Mouse (Mus musculus): ENCODE data around the gene Trpc4ap. TPM values are rescaled to one million over a fixed set of nuclear protein-coding genes. Genes with fewer than 3 reads are reported as not detected.

The Trpc4ap gene
- polyA plus RNA-seq, 1 experiment from 2014 or later = 66.5 TPM

DNA sequence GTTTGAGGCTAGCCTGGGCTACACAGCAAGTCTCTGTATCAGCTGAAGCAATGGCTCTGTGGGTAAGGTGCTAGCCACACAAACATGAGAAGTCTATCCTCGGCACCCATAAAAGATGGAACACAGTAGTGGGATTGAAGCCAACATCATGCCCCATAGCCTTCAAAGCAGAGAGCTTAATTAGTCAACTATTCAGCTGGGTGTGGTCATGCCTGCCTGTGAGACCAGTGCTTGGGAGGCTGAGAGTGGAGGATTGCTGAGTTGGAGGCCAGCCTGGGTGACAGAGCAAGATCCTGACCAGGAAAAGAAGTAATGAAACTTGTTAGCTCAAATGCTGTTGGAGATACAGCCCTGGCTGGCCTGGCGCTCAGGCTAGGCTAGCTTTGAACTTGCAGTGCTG, 101.3 kb downstream of the Trpc4ap start:
- TF ChIP-seq EP300 (optimal IDR thresholded peaks at IDR 0.05) (no peak), CTCF (IDR thresholded peaks at IDR 0.05; ENCODE audit: low read depth) (no peak)
- H3K4me2 ChIP-seq (replicated peaks; ENCODE audit: low read depth) = no peak overlapping the region
- no peaks in the 10 kb centered on the region for H3K36me3 ChIP-seq (ENCODE audit: control insufficient read depth, insufficient read depth, low read length)
- peak; percentile 56 for ATAC-seq (ENCODE audit: low FRiP score, low TSS enrichment)
- no peaks in the 10 kb centered on the region for H3K9me3 ChIP-seq (ENCODE audit: control insufficient read depth, low read length)
- no peak overlapping the region for H3K4me3 ChIP-seq (ENCODE audit: low read depth, low read length)
- peak overlapping the region; percentile 49; the same call in 1 of the 2 replicates for H3K27ac ChIP-seq (replicated peaks)
- H3K4me1 ChIP-seq (replicated peaks; ENCODE audit: control insufficient read depth, insufficient read depth) = no peaks in the 10 kb centered on the region
- 77% methylated on average over 2 of the region's 2 CpGs for WGBS
- no peaks in the 10 kb centered on the region for H3K27me3 ChIP-seq (ENCODE audit: control insufficient read depth, insufficient read depth, low read length)
- DNase-seq (ENCODE audit: low spot score) = no peak
- no peak overlapping the region for H3K9ac ChIP-seq (ENCODE audit: low read length)

DNA sequence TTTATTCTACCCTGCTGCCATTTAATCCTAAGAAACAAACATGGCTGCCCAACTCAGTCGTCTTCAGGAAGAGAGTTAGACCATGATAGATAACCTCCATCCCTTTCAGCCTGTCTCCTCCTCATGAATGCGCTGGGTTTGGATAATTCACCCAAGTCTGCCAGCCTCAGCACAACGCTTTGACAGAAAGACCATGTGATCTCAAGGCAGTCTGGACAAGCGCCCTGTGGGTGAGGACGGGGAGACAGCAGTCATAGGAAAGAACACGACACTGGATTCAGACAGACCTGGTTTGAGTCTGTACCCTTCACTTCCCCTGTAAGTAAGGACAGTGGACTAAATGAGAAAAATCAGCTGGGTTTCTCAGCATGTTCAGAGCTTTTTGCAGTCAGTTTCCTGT, 102.7 kb downstream of the Trpc4ap start:
- H3K27me3 ChIP-seq (ENCODE audit: control insufficient read depth, insufficient read depth, low read length) = no peaks in the 10 kb centered on the region
- no peaks in the 10 kb centered on the region for H3K9me3 ChIP-seq (ENCODE audit: control insufficient read depth, low read length)
- H3K36me3 ChIP-seq (ENCODE audit: control insufficient read depth, insufficient read depth, low read length) = no peaks in the 10 kb centered on the region
- no peak overlapping the region for H3K4me2 ChIP-seq (replicated peaks; ENCODE audit: low read depth)
- ATAC-seq (ENCODE audit: low FRiP score, low TSS enrichment) (no peak), DNase-seq (ENCODE audit: low spot score) (no peak)
- H3K4me3 ChIP-seq (ENCODE audit: low read depth, low read length) = no peak overlapping the region
- H3K9ac ChIP-seq (ENCODE audit: low read length) = no peak overlapping the region
- TF ChIP-seq EP300 (optimal IDR thresholded peaks at IDR 0.05) (no peak), CTCF (IDR thresholded peaks at IDR 0.05; ENCODE audit: low read depth) (no peak)
- H3K27ac ChIP-seq (replicated peaks) = peak overlapping the region; percentile 49
- H3K4me1 ChIP-seq (replicated peaks; ENCODE audit: control insufficient read depth, insufficient read depth) = no peaks in the 10 kb centered on the region
- WGBS = 71% methylated on average over 6 of the region's 6 CpGs

DNA sequence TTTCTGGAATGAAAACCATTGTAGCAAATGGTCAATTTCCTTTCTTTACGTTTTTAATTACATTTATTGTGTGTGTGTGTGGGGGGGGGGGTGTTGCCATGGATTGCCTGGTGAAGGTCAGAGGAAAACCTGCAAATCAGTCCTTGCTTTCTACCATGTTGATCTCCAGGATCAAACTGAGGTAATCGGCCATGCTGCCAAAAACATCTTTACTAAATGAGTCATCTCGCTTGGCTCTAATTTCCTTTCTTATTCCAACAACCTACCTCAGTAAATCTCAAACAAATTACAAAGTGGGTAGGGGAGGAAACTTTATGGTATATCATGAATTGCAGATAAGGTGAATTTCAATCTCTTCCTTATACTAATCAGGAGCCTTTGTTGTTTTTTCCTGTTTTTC, 104.0 kb downstream of the Trpc4ap start:
- Histone ChIP-seq H3K27ac (replicated peaks) (no peak overlapping the region), H3K4me1 (replicated peaks; ENCODE audit: control insufficient read depth, insufficient read depth) (no peaks in the 10 kb centered on the region), H3K36me3 (ENCODE audit: control insufficient read depth, insufficient read depth, low read length) (no peaks in the 10 kb centered on the region), H3K9me3 (ENCODE audit: control insufficient read depth, low read length) (no peaks in the 10 kb centered on the region), H3K9ac (ENCODE audit: low read length) (no peak overlapping the region), H3K4me3 (ENCODE audit: low read depth, low read length) (no peak overlapping the region), H3K4me2 (replicated peaks; ENCODE audit: low read depth) (no peak overlapping the region), H3K27me3 (ENCODE audit: control insufficient read depth, insufficient read depth, low read length) (no peaks in the 10 kb centered on the region)
- DNase-seq (ENCODE audit: low spot score) = no peak
- TF ChIP-seq EP300 (optimal IDR thresholded peaks at IDR 0.05) (no peak), CTCF (IDR thresholded peaks at IDR 0.05; ENCODE audit: low read depth) (no peak)
- WGBS = 49% methylated on average over 3 of the region's 3 CpGs
- ATAC-seq (ENCODE audit: low FRiP score, low TSS enrichment) = no peak

DNA sequence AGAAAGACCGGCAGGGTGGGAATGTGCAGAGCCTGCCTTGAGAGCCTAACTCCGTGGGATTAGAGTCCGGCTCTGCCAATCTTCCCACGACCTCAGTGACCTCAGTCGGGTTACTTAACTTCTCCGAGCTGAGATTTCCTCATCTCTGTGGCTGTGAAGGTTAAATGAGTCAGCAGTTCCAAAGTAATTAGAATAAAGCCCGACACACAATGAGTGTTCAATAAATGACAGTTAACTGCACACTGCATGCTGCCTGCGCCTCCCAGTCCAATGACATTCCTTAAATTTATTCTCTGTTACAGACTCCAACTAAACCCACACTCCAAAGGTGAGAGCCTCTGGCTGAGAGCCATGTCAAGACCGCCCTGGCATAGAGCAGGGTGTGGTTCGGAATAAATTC, 106.7 kb downstream of the Trpc4ap start:
- Histone ChIP-seq H3K9ac (ENCODE audit: low read length) (no peak overlapping the region), H3K36me3 (ENCODE audit: control insufficient read depth, insufficient read depth, low read length) (no peaks in the 10 kb centered on the region), H3K27me3 (ENCODE audit: control insufficient read depth, insufficient read depth, low read length) (no peaks in the 10 kb centered on the region), H3K9me3 (ENCODE audit: control insufficient read depth, low read length) (no peaks in the 10 kb centered on the region), H3K27ac (replicated peaks) (no peak overlapping the region; the same call in 1 of the 2 replicates), H3K4me3 (ENCODE audit: low read depth, low read length) (no peak overlapping the region), H3K4me2 (replicated peaks; ENCODE audit: low read depth) (no peak overlapping the region), H3K4me1 (replicated peaks; ENCODE audit: control insufficient read depth, insufficient read depth) (no peaks in the 10 kb centered on the region)
- WGBS = 54% methylated on average over 10 of the region's 10 CpGs
- ATAC-seq (ENCODE audit: low FRiP score, low TSS enrichment) = peak; percentile 35; the same call in 1 of the 2 replicates
- no peak for DNase-seq (ENCODE audit: low spot score)
- no peak for TF ChIP-seq EP300 (optimal IDR thresholded peaks at IDR 0.05)
- no peak for TF ChIP-seq CTCF (IDR thresholded peaks at IDR 0.05; ENCODE audit: low read depth)

DNA sequence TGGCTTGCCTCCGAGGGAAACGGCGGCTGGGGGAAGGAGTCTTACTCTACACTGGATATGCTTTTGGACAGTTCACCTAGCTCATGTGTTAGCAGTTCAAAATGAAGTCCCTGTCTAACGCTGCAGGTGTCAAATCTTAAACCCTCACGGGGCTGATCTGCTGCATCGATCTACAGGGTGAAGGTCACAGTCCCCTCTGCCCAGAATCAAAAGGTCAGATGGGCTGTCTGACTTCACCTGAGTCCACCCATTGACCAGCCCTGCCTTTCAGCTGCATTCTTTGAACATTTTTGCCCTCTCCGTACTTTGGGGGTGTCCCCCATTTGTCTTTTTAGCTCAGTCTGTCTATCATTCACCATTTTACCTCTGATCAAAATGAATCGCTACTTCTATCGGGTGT, 107.1 kb downstream of the Trpc4ap start:
- TF ChIP-seq EP300 (optimal IDR thresholded peaks at IDR 0.05) (no peak), CTCF (IDR thresholded peaks at IDR 0.05; ENCODE audit: low read depth) (no peak)
- ATAC-seq (ENCODE audit: low FRiP score, low TSS enrichment) = no peak
- Histone ChIP-seq H3K36me3 (ENCODE audit: control insufficient read depth, insufficient read depth, low read length) (no peaks in the 10 kb centered on the region), H3K9me3 (ENCODE audit: control insufficient read depth, low read length) (no peaks in the 10 kb centered on the region), H3K4me2 (replicated peaks; ENCODE audit: low read depth) (no peak overlapping the region), H3K9ac (ENCODE audit: low read length) (no peak overlapping the region), H3K4me3 (ENCODE audit: low read depth, low read length) (no peak overlapping the region), H3K27ac (replicated peaks) (no peak overlapping the region; the same call in 1 of the 2 replicates), H3K4me1 (replicated peaks; ENCODE audit: control insufficient read depth, insufficient read depth) (no peaks in the 10 kb centered on the region), H3K27me3 (ENCODE audit: control insufficient read depth, insufficient read depth, low read length) (no peaks in the 10 kb centered on the region)
- no peak for DNase-seq (ENCODE audit: low spot score)
- WGBS = 89% methylated on average over 9 of the region's 9 CpGs

MicroRNAs encoded within 50 kb of the gene (microRNA counts, 519-probe panel; counts per million panel counts)
- not detected for microRNA mmu-miR-499

Small RNA genes lying within 50 kb of the gene (microRNA-seq; reads per million reads assigned to microRNA genes)
- 1.9 reads per million for gene Mir499

Other genes starting within 250 kb of the Trpc4ap start
- 10.6 and 11.3 TPM in 2 replicates for gene Ncoa6, start 218.5 kb downstream of the Trpc4ap start, polyA plus RNA-seq (2015; fragmentation: Nextera tagmentation; extraction: Ambion mirVana)
- gene Acss2, start 174.4 kb downstream of the Trpc4ap start, polyA plus RNA-seq (2015; fragmentation: Nextera tagmentation; extraction: Ambion mirVana) = 10.3 and 13.6 TPM in 2 replicates
- 2.6 and 2.9 TPM in 2 replicates for gene Ggt7, start 174.1 kb downstream of the Trpc4ap start, polyA plus RNA-seq (2015; fragmentation: Nextera tagmentation; extraction: Ambion mirVana)
- 47.9 and 54.2 TPM in 2 replicates for gene Gss, start 99.6 kb downstream of the Trpc4ap start, polyA plus RNA-seq (2015; fragmentation: Nextera tagmentation; extraction: Ambion mirVana)
- gene Myh7b, start 81.2 kb downstream of the Trpc4ap start, polyA plus RNA-seq (2015; fragmentation: Nextera tagmentation; extraction: Ambion mirVana) = 0.05 and 0.15 TPM in 2 replicates
- 64.9 and 65.7 TPM in 2 replicates for gene Edem2, start 37.1 kb upstream of the Trpc4ap start, polyA plus RNA-seq (2015; fragmentation: Nextera tagmentation; extraction: Ambion mirVana)
- gene Gm17581, start 43.5 kb upstream of the Trpc4ap start, polyA plus RNA-seq (2015; fragmentation: Nextera tagmentation; extraction: Ambion mirVana) = not detected in 2 replicates
- gene Procr, start 58.7 kb upstream of the Trpc4ap start, polyA plus RNA-seq (2015; fragmentation: Nextera tagmentation; extraction: Ambion mirVana) = 12.2 and 14.3 TPM in 2 replicates
- gene Mmp24, start 83.0 kb upstream of the Trpc4ap start, polyA plus RNA-seq (2015; fragmentation: Nextera tagmentation; extraction: Ambion mirVana) = 0.21 and 0.23 TPM in 2 replicates
- 26.8 and 29.8 TPM in 2 replicates for gene BC029722, start 127.0 kb upstream of the Trpc4ap start, polyA plus RNA-seq (2015; fragmentation: Nextera tagmentation; extraction: Ambion mirVana)
- 310 and 318 TPM in 2 replicates for gene Eif6, start 134.5 kb upstream of the Trpc4ap start, polyA plus RNA-seq (2015; fragmentation: Nextera tagmentation; extraction: Ambion mirVana)
- gene Fam83c, start 142.5 kb upstream of the Trpc4ap start, polyA plus RNA-seq (2015; fragmentation: Nextera tagmentation; extraction: Ambion mirVana) = 2.7 and 4.4 TPM in 2 replicates
- gene Uqcc1, start 237.9 kb upstream of the Trpc4ap start, polyA plus RNA-seq (2015; fragmentation: Nextera tagmentation; extraction: Ambion mirVana) = 41.9 and 46.4 TPM in 2 replicates
- gene Gm15557, start 248.3 kb upstream of the Trpc4ap start, polyA plus RNA-seq (2015; fragmentation: Nextera tagmentation; extraction: Ambion mirVana) = not detected in 2 replicates

Data from stomach, postnatal 0 days (tissue).